Mouse (Mus musculus): ENCODE results near the gene Gm20388. TPM values are rescaled to one million over a fixed set of nuclear protein-coding genes. Genes with fewer than 3 reads are reported as not detected.
"Not testable (repeated sequence)": the region's sequence is repeated elsewhere in the genome, so short reads cannot be mapped to it uniquely, and the experiment has no call there.

Gm20388 gene
- polyA plus RNA-seq, 1 experiment from 2014 or later, result not detected

DNA sequence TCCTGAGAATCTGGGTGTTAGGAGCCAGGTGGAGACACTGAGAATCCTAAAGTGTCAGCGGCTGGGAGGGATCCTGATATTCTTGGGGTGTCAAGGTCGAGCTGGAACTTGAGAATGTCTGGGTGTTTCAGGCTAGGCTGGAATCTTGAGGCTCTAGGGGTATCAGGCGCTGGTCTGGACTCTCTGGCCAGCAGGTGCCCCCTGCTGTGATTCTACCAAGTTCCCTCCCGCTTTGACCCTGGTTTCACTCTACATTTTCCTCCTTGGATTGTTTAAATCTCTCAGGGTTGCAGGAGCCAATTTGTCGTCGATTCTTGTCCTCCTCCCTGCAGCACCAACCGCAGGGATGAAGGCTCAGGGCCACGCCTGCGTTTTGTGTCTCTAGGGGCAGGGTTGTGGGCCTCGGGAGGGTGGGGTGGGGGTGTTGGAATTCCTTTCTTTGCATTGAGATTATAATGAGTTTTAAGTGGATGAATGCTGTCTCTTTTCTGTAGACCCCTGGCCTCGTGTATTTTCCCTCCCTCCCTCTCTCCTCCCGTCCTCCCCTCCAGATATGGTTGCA, 3895.8 kb downstream of the Gm20388 start:
- Histone ChIP-seq H3K9me3 (replicated peaks) (no peaks in the 10 kb centered on the region), H3K36me3 (no peaks in the 10 kb centered on the region), H3K4me2 (peak overlapping the region; percentile 86), H3K9ac (peak overlapping the region; percentile 82), H3K27ac (peak overlapping the region; percentile 65; the same call in 1 of the 2 replicates), H3K4me3 (peak overlapping the region; percentile 79), H3K4me1 (replicated peaks) (peaks cover 20% of the 10 kb centered on the region), H3K27me3 (no peaks in the 10 kb centered on the region)
- ATAC-seq (replicated peaks; ENCODE audit: insufficient number of reproducible peaks, insufficient read depth, low FRiP score, low read depth), result no peak
- WGBS, result 5% methylated on average over 12 of the region's 12 CpGs

DNA sequence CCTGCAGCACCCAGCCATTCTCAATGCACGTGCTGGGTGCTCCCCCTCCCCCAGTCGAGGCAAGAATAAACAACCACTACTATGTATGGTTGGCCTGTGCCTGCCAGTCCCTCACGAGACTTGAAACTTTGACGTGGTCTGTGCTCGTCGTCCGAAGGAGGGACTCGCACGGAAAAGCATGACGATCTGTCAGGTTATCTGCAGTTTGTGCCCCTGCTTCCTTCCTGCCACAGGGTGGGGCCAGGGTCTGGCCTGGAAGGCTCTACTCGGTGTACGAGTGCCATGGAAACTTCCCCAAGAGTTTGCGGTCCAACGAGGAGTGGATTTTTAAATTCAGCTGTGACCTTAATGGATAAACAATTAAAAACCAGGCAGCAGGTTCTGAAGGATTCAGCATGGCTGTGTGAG, 3896.4 kb downstream of the Gm20388 start:
- H3K36me3 ChIP-seq, result no peaks in the 10 kb centered on the region
- H3K27me3 ChIP-seq, result no peaks in the 10 kb centered on the region
- H3K27ac ChIP-seq, result peak overlapping the region; percentile 0; the same call in 1 of the 2 replicates
- no peaks in the 10 kb centered on the region for H3K9me3 ChIP-seq (replicated peaks)
- H3K4me1 ChIP-seq (replicated peaks), result peaks cover 20% of the 10 kb centered on the region
- WGBS, result 9% methylated on average over 14 of the region's 14 CpGs
- H3K9ac ChIP-seq, result 0 out of 2 replicates have a peak overlapping the region, but pooled peaks have one; percentile 3
- peak overlapping the region; percentile 79 for H3K4me3 ChIP-seq
- ATAC-seq (replicated peaks; ENCODE audit: insufficient number of reproducible peaks, insufficient read depth, low FRiP score, low read depth), result 0 out of 2 replicates have a peak, but pooled peaks have one; percentile 30
- H3K4me2 ChIP-seq, result peak overlapping the region; percentile 86

DNA sequence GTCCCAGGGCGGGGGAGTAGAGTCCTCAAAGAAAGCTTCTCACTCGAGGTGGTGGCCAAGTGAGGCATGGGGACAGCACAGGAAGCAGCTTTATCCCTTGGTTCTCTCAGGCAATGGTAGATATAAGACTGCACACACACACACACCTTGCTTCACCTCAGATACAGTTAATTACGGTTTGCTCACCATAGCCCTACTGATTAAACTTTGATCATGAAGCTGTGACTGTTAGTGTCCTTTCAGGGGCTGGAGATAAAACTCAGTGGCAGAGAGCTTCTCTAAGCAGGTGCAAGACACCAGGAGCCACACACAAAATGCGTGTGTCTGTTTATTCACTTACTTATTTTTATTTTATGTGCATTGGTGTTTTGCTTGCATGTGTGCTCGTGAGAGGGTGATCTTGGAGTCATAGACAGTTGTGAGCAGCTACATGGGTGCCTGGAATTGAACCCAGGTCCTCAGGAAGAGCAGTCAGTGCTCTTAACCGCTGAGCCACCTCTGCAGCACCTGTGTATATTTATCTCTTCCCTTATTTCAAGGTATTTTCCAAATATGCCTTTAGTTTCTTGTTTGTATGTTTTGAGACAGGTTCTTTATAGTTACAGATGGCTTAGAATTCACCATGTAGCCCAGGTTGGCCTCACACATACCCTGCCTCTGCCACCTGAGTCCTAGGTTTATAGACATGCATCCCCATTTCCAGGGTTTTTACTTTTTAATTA, 3897.4 kb downstream of the Gm20388 start:
- no peak overlapping the region for H3K9ac ChIP-seq
- H3K4me2 ChIP-seq, result peak overlapping the region; percentile 86; the same call in 1 of the 2 replicates

DNA sequence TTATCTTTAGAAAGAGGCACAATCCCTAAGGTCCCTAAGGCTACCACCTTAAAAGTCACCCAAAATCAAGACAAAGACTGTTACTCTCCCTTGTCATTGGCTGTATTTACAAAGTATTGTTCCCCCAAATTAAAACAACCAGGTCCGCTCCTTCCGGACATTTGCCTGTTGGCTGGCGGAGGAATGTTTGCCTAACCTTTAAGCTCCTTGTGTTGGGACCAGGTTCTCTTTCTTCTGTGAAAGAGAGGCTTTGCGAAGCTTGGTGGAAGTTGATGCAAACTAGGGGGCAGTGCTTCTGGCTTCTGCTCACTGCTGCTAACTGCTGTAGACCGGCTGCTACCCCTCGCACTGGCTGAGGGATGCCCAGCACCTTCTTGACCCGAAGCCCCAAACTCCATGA, 3898.0 kb downstream of the Gm20388 start:
- no peak for ATAC-seq (replicated peaks; ENCODE audit: insufficient number of reproducible peaks, insufficient read depth, low FRiP score, low read depth)
- WGBS, result 83% methylated on average over 7 of the region's 7 CpGs
- Histone ChIP-seq H3K4me3 (no peak overlapping the region), H3K27ac (no peak overlapping the region), H3K4me2 (no peak overlapping the region), H3K4me1 (replicated peaks) (peaks cover 22% of the 10 kb centered on the region), H3K9ac (no peak overlapping the region), H3K27me3 (no peaks in the 10 kb centered on the region), H3K36me3 (no peaks in the 10 kb centered on the region), H3K9me3 (replicated peaks) (no peaks in the 10 kb centered on the region)

More for the DNA sequence above, 3897.4 kb downstream of the Gm20388 start:
- 74% methylated on average over 6 of the region's 6 CpGs for WGBS
- Histone ChIP-seq H3K9me3 (replicated peaks) (no peaks in the 10 kb centered on the region), H3K4me3 (no peak overlapping the region), H3K27ac (peak overlapping the region; percentile 0; the same call in 1 of the 2 replicates), H3K4me1 (replicated peaks) (peaks cover 20% of the 10 kb centered on the region), H3K36me3 (no peaks in the 10 kb centered on the region), H3K27me3 (no peaks in the 10 kb centered on the region)
- ATAC-seq (replicated peaks; ENCODE audit: insufficient number of reproducible peaks, insufficient read depth, low FRiP score, low read depth), result no peak

DNA sequence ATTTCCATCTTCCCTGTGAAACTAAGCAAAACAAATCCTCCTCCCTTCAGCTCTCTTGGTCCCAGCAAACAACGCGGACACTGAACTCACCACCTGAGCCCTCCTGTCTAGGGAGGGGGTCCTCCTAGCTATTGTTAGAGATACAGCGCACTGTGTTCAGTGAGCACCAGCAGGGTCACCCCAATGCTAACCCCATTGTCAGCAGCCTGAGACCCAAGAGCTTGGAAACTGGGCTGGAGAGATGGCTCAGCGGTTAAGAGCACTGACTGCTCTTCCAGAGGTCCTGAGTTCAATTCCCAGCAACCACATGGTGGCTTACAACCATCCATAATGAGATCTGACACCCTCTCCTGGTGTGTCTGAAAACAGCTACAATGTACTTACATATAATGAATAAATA, 3898.7 kb downstream of the Gm20388 start:
- H3K27ac ChIP-seq; ATAC-seq (replicated peaks; ENCODE audit: insufficient number of reproducible peaks, insufficient read depth, low FRiP score, low read depth); H3K36me3 ChIP-seq; H3K4me3 ChIP-seq; H3K27me3 ChIP-seq; H3K4me2 ChIP-seq; H3K9ac ChIP-seq; H3K9me3 ChIP-seq (replicated peaks): not testable (repeated sequence)
- H3K4me1 ChIP-seq (replicated peaks), result peaks cover 24% of the 10 kb centered on the region
- 86% methylated on average over 4 of the region's 4 CpGs for whole genome bisulfite sequencing

DNA sequence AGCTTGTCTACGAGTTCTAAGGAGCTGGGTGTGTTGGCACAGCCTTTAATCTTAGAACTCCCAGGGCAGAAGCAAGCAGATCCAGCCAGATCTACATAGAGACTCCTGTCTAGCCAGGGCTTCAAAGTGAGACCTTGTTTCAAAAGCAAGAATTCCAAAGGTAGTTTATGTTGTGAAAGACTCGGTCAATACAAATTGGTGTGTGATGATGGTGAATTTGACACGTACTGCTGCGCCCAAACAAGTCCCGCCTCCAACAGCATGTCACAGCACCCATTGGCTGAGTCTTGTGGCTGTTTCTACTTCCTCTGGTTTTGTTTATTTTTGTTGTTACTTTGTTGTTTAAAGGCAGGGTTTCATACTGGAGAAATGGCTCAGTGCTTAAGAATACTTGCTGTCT, 3901.6 kb downstream of the Gm20388 start:
- Histone ChIP-seq H3K4me3 (no peak overlapping the region), H3K27me3 (no peaks in the 10 kb centered on the region), H3K27ac (no peak overlapping the region), H3K4me1 (replicated peaks) (peaks cover 13% of the 10 kb centered on the region), H3K9ac (no peak overlapping the region), H3K9me3 (replicated peaks) (no peaks in the 10 kb centered on the region), H3K4me2 (no peak overlapping the region), H3K36me3 (no peaks in the 10 kb centered on the region)
- no peak for ATAC-seq (replicated peaks; ENCODE audit: insufficient number of reproducible peaks, insufficient read depth, low FRiP score, low read depth)
- 79% methylated on average over 5 of the region's 5 CpGs for WGBS

DNA sequence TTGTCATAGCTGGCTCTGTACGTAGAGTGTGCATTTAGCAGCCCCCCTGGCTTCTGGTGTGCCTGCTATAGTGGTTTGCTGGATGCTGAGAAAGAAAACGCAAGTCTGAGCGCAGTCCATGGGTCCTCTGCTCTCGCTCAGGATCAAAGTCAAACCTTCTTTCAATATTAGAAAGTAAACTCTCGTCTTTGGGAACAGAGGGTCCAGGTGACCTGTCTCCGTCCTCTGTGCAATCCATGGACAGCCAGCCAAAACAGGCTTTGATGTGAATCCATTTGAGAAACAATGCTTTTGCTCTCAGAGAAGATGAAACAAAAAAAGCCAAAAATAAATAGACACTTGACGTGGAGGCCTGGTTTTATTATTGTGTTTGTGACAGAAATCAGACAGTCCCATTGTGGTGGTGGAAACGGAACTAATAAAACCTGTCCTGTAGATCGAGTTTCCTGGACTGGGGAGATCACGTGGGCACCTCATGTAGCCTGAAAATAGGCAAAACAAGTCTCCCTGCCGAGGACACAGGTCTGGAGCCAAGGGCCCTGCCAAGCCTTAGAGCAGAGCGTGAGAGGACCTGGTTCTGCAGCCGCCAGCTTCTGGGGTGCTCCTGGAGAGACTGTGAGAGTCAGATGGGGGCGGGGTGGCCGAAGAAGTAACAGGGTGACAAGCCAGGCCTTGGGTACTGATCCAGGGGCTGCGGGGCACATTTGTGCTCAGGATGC, 3902.7 kb downstream of the Gm20388 start:
- 75% methylated on average over 16 of the region's 16 CpGs for WGBS
- no peak overlapping the region for H3K4me2 ChIP-seq
- no peak for ATAC-seq (replicated peaks; ENCODE audit: insufficient number of reproducible peaks, insufficient read depth, low FRiP score, low read depth)
- no peaks in the 10 kb centered on the region for H3K9me3 ChIP-seq (replicated peaks)
- H3K27me3 ChIP-seq, result no peaks in the 10 kb centered on the region
- no peak overlapping the region for H3K27ac ChIP-seq
- no peak overlapping the region for H3K4me3 ChIP-seq
- H3K9ac ChIP-seq, result no peak overlapping the region
- H3K4me1 ChIP-seq (replicated peaks), result peaks cover 9% of the 10 kb centered on the region
- H3K36me3 ChIP-seq, result no peaks in the 10 kb centered on the region

DNA sequence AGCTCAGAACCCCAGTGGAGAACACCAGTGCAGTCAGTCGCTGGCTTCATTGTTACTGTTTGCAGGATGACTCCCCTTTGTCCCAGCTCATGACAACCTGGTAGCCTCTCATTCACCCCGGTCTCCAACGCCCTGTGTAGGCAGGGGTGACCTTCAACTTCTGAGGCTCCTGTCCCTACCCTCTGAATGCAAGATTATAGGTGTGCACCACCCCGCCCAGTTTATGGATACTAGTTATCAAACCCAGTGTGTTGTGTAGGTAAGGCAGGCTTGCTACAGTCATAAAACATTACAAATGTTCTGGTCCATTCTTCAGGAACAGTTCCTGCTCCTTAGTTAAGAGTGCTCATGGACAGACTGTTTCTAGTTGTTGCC, 3903.2 kb downstream of the Gm20388 start:
- Histone ChIP-seq H3K4me3 (no peak overlapping the region), H3K27me3 (no peaks in the 10 kb centered on the region), H3K9ac (no peak overlapping the region), H3K27ac (no peak overlapping the region), H3K36me3 (no peaks in the 10 kb centered on the region), H3K4me2 (no peak overlapping the region), H3K9me3 (replicated peaks) (no peaks in the 10 kb centered on the region), H3K4me1 (replicated peaks) (peaks cover 9% of the 10 kb centered on the region)
- ATAC-seq (replicated peaks; ENCODE audit: insufficient number of reproducible peaks, insufficient read depth, low FRiP score, low read depth), result no peak
- 78% methylated on average over 4 of the region's 4 CpGs for WGBS

DNA sequence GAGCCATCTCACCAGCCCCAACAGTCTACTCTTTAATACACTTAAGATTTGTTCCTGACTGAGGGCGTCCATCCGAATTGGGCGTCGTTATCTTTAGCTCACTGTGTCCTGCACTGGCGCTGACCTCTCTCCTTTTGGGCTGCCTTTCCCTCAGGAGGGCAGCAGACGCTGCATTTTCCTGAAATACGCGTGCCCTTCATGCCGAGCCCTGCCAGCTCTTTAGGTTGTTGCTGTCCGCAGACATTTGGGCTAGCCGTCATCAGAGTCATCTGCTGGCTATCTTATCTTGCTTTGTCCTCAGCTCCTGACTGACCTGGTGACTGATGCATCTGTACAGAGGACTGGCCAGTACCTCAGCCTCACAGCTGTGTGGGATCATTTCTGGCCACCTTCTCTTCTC, 3904.7 kb downstream of the Gm20388 start:
- no peak overlapping the region for H3K4me3 ChIP-seq
- peaks cover 9% of the 10 kb centered on the region for H3K4me1 ChIP-seq (replicated peaks)
- H3K36me3 ChIP-seq, result no peaks in the 10 kb centered on the region
- no peaks in the 10 kb centered on the region for H3K27me3 ChIP-seq
- no peak overlapping the region for H3K9ac ChIP-seq
- no peak overlapping the region for H3K27ac ChIP-seq
- H3K9me3 ChIP-seq (replicated peaks), result no peaks in the 10 kb centered on the region
- H3K4me2 ChIP-seq, result no peak overlapping the region
- 45% methylated on average over 11 of the region's 11 CpGs for WGBS
- ATAC-seq (replicated peaks; ENCODE audit: insufficient number of reproducible peaks, insufficient read depth, low FRiP score, low read depth), result no peak

DNA sequence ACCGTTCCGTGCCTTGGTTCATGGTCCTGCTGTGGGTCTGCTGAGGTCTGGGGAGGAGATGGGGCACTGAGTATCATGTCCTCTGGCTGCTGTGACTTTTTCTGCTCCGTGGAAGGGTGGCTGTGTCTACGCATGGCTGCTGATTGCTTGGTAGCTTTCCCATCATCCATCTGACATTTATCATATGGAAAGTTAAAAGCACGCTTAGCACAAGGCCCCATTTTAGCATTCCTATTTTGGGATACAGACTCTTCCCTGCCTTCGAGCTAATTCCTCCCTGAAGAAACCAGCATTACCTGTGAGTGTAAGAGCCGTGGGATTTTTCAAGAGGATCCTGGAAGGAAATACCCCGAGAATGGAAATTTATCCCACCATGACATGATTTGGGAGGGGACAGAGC, 3906.3 kb downstream of the Gm20388 start:
- Histone ChIP-seq H3K4me3 (no peak overlapping the region), H3K27me3 (no peaks in the 10 kb centered on the region), H3K4me1 (replicated peaks) (peaks cover 9% of the 10 kb centered on the region), H3K9me3 (replicated peaks) (no peaks in the 10 kb centered on the region), H3K36me3 (no peaks in the 10 kb centered on the region), H3K27ac (no peak overlapping the region), H3K4me2 (no peak overlapping the region), H3K9ac (no peak overlapping the region)
- WGBS, result 69% methylated on average over 8 of the region's 8 CpGs
- no peak for ATAC-seq (replicated peaks; ENCODE audit: insufficient number of reproducible peaks, insufficient read depth, low FRiP score, low read depth)

DNA sequence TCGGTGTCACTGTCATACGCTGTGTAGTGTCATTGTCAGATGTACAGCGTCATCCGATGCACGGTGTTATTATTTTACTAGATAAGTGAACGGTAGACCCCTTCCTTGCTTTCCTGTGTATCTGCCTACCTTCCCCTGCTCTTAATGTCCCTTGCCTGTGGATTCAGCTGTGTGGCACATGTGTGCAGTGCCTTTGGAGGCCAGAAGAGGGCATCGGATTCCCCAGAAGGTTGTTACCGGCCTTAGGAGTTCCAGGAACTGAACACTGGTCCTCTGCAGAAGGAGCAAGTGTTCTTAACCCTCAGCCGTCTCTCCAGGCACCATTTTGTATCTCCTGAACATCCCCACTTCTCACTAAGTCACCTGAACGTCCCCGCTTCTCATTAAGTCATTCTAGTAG, 3907.1 kb downstream of the Gm20388 start:
- no peak overlapping the region for H3K4me2 ChIP-seq
- peaks cover 9% of the 10 kb centered on the region for H3K4me1 ChIP-seq (replicated peaks)
- H3K27ac ChIP-seq, result no peak overlapping the region
- H3K9me3 ChIP-seq (replicated peaks), result no peaks in the 10 kb centered on the region
- no peak for ATAC-seq (replicated peaks; ENCODE audit: insufficient number of reproducible peaks, insufficient read depth, low FRiP score, low read depth)
- no peak overlapping the region for H3K4me3 ChIP-seq
- H3K36me3 ChIP-seq, result no peaks in the 10 kb centered on the region
- H3K27me3 ChIP-seq, result no peaks in the 10 kb centered on the region
- 91% methylated on average over 11 of the region's 11 CpGs for WGBS
- H3K9ac ChIP-seq, result no peak overlapping the region
